Mouse (Mus musculus) Muller cell, postnatal 12 days (primary cell): ENCODE results near the gene She.

Experiments used
- DNase-seq: peaks from one replicate; pipeline ENCODE4 v3.0.0-alpha.2; 2015; ENCODE audit errors: inconsistent ontology term

Gene She

DNA sequence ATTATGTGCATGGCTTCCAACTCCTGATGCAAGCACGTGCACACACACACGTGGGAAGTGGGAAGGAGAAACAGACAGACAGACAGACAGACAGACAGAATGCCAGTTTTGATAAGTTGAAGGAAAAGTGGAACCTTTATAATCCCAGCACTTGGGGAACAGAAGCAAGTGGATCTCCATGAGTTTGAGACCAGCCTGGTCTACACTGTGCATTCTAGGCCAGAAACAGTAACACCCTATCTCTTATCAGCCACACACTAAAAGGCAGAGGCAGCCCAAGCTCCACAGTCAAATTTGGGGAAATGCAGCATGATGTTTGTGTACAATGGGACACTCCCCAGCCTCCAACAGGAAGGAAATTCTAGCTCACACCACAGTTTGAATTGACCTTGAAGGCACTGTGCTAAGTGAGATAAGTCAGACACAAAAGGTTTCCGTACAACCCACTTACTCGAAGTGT, 52.4 kb downstream of the She start:
- no peak for DNase-seq

DNA sequence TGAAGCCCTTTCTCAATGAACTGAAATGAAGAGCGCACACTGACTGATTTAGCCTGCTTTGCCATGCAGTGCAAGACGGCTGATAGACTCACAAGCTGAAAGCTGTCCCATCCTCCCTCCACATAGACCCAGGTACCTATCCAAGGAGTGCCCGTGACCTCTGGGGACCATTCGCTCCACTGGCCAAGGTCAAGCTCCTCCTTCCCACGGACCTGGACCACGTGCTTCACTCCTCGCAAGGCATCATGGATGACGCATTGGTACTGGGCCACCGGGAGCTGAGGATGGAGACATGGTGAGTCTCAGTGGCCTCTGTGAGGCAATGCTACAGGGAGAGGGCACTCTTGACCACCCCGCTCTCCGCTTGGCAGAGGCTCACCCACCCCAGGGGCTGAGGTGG, 54.6 kb downstream of the She start:
- DNase-seq, result no peak

DNA sequence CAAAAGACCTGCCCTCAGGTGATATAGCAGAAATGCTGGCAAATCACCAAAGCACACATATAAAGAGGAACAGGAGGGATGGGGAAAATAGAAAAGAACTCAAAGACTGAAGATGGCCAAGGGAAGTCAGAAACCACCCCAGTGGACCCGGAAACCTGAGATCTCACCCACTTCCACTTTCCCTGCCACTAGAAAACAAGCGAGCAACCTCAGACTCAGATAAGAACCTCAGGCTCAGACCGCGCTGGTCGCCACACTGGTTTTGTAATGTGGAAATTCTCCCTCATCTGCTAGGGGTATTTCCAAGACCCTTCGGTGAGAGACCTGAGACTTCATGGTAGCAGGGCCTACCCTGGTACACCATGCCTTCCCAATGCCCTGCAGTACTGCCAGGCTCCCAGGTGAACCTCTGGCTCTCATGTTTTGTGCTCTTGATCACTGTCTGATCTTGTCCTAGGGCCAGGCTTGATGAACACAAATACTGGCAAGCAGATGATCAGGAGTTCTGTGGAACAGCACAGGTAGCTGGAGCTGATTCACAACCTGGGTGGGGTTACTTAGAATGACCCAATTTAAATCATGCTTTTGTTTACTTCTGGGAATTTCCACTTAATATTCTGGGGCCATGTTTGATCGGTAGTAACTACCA, 56.5 kb downstream of the She start:
- DNase-seq, result no peak

DNA sequence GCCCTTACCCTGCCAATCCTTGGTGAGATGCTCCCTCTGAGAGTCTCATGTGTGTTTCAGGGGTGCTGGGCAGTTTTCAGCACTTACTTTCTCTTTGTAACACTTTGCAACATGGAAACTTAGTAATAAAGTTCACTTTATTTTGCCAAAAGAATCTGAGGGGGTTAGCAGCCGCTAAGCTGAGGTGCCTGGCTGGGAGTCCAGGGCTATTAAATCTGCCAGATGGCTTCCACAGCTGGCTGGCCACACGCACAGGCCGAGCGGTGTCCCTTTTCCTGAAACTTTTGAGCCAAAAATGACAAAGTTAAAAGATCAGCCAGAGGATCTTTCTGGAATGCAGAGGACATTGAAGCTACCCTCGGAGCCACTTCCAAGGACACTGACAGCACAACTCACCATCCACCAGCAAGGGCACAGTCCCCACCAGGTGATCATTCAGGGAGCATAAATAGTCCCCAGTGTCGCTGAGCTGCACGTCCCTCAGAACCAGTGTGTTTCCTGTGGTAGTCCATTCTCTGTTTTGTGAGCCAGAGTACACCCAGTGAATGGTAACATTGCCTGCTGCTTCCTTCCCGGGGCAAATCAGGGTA, 58.8 kb downstream of the She start:
- DNase-seq, result no peak

DNA sequence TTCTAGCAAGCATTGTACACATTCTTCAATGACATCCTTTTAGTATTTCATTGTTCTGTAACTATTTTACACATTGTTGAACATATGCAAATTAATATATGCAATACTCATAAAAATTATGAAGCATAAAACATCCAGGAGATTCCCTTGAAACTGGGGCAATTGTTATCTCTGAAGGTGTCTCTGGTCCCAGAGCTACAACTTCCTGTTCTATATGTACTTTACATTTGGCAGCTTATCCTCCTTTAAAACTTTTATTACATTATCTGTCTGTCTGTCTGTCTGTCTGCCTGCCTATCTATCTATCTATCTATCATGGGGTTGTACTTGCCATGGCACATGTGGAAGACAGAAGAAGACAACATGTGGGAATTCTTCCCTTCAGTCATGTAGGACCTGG, 60.5 kb downstream of the She start:
- no peak for DNase-seq

DNA sequence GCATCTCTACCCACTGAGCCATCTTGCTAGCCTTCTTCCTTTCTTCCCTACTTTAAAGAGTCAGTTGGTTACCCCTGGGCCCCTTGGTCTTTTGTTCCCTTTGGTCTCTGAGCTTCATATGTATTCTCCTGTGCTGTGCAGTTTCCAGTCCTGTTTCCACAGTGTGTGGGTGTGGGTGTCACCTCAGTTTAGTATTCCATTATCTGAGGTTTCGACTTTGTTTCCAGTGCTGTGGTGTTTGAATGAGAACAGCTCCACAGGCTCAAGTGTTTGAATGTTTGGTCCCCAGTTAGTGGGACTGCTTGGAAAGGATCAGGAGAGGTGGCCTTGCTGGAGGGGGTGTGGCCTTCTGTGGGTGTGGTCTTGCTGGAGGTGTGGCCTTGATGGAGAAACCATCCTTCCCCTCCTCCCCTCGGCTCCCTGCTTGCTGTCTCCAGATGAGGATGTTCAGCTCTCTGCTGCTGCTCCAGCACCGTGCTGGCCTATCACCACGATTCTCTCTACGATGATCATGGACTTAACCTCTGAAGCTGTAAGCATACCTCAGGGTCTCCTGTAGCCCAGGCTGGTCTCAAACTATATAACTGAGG, 61.4 kb downstream of the She start:
- no peak for DNase-seq

DNA sequence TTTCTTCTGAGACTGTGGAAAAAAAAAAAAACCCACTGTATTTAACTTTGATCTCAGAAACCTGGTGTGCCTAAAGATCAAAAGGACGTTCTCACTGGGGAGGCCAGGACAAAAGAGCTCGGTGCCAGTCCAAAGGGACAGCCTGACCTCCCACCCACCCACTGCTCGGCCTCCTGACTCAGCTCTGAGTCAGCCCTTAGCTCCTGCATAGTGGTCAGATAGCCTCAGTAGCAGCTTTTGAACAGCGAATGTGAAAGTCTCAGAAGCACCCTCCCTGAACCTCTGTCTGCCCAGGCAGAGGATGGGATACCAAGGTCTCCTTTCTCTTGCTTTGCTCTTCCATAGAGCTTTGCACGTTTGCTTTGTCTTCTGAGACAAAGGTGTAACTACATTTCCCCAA, 65.4 kb downstream of the She start:
- peak; percentile 83 for DNase-seq

DNA sequence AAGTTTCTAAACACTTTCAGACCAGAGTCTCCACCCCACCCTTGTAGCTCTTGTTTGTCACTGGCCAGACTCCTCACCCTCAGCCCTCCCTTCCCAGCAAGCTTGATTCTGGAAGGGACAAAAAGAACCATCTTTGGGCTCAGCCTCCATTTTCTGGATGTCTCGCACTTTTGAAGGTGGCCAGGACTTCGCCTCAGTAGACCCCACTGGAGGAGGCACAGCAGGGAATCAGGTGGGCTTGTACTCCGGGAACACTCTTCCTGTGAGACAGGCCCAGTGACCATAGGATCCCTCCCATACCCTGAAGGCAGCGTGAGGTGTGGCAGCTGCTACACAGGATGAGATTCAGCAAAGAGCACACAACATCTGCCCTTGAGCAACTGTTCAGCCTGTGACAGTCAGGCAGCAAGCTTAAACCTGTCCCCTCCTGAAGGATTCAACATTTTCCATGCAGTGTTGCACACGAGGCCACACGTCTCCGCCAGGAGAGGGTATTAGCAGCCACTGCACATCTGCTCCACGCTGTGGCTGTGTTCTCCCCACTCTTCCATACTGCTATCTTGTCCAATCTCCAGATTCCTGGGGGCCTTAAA, 66.1 kb downstream of the She start:
- DNase-seq, result no peak

DNA sequence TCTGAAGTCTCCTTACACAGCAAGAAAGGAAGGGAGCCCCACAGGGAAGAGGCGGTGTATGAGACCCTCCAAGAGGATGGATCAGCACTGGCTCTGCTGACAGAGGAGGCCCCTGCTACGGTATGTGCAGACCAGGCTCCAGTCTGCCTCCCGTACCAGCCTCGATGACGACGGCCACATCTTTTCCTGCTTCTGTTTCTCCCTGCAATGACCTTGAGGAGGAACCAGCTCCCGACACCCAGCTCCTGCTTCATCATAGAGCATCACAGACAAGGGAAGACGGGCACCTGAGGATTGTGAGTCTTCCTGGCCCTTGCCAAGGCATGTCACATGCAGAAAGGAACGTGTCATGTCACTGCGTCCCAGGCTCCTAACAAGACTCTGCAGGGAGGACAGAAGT, 66.8 kb downstream of the She start:
- DNase-seq, result no peak

DNA sequence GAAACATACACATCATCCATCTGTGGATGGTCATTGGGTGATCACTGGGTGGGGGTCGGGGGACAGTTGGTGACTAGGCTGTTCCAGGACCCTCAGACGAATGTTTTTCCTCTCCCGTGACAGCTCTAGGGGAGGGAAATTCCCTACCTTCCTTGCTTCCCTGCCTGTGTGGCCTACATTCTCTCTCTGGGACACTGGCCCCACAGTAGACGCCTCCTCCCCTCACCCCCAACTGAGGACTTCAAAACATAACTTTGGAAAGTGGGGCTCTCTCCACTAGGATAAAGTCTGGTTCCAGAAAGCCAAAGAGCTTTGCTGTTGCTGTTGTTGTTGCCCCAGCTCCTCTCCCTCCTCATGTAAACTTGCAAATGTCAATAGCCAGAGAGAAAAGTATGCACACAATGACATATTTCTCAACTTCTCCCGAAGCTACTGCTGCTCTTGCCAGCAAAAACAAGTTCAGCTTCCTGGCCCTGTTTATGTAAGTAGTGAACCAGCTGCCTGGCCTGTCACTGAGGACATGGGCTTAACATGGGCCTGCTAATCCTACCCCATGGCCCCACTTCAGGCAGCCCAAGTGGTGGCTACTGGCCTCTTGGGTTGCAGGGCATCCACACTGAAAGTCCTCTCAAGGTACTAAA, 67.8 kb downstream of the She start:
- DNase-seq, result no peak

DNA sequence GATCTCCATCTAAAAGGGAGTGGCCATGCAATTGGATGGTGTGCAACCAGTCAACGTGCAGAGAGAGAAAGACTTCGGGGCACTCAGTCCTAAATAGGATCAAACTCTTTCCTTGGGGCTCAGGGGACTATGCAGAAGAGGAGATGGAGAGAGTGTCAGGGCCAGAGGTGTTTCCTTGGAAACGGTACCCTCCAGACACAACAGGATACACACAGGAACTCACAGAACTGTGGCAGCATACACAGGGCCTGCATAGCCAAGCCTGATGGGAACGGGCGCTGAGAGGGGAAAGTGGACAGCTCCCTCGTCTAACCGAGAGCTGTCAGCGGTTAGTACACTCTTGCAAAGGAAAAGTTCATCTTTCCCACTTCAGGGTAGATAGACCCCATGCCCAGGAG, 68.3 kb downstream of the She start:
- DNase-seq, result no peak

DNA sequence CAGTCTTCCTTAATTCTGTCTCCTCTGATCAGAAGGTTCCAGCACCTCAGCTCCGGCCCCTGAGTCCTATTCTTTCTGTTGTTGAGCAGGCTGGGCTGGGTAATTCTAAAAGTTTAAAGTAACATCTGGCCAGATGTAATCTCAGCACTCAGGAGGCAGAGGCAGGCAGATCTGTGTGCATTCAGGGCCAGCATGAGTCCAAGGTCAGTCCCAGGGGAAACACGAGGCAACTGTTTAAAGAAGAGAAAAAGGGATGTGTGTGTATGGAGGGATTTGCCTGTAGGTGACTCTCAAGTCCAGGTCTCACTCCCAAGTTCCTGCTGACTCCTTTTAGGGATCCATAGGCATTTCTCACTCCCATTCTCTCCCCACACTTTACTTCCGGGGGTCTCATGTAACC, 76.7 kb downstream of the She start:
- DNase-seq, result no peak
